Mouse (Mus musculus) hindbrain, postnatal 0 days (tissue): Measurements from ENCODE around the gene Hand1. TPM values are rescaled to one million over a fixed set of nuclear protein-coding genes. Genes with fewer than 3 reads are reported as not detected.
"Not testable (repeated sequence)": the region's sequence is repeated elsewhere in the genome, so short reads cannot be mapped to it uniquely, and the experiment has no call there.

Source experiments
- ATAC-seq: fragments of 200-750 bp; cut with Nextera tagmentation; 2 replicates; pipeline ENCODE4 v1.8.0; 2017; ENCODE audit warnings: mild to moderate bottlenecking, moderate TSS enrichment, moderate library complexity
- DNase-seq: peaks from one replicate; pipeline ENCODE4 v3.0.0-alpha.2; 2015; ENCODE audit warnings: low spot score
- H3K27ac ChIP-seq: fragments of 300-500 bp; sonication (generic); 2 replicates; pipeline ENCODE4 v1.5.1; 2014; ENCODE audit warnings: mild to moderate bottlenecking
- H3K27me3 ChIP-seq: fragments of 300-500 bp; sonication (generic); 2 replicates; pipeline ENCODE4 v1.6.1; 2014; ENCODE audit warnings: low read length, mixed read lengths; ENCODE audit not compliant: insufficient read depth
- H3K36me3 ChIP-seq: fragments of 300-500 bp; sonication (generic); 2 replicates; pipeline ENCODE4 v1.6.1; 2014; ENCODE audit warnings: low read length, mixed read lengths; ENCODE audit not compliant: insufficient read depth
- H3K4me1 ChIP-seq: fragments of 300-500 bp; sonication (generic); 2 replicates; pipeline ENCODE4 v1.6.1; 2014; ENCODE audit warnings: antibody characterized with exemption, low read length, mixed read lengths; ENCODE audit not compliant: insufficient read depth
- H3K4me2 ChIP-seq: fragments of 300-500 bp; sonication (generic); 2 replicates; pipeline ENCODE4 v1.6.1; 2014; ENCODE audit warnings: low read depth, mild to moderate bottlenecking, low read length, moderate library complexity, mixed read lengths
- H3K4me3 ChIP-seq: fragments of 300-500 bp; sonication (generic); 2 replicates; pipeline ENCODE4 v1.5.1; 2014; ENCODE audit warnings: low read length
- H3K9ac ChIP-seq: fragments of 300-500 bp; sonication (generic); replicated peaks from 2 replicates; pipeline ENCODE4 v1.6.1; 2014; ENCODE audit warnings: mild to moderate bottlenecking, low read length, moderate library complexity, mixed read lengths
- H3K9me3 ChIP-seq: fragments of 300-500 bp; sonication (generic); 2 replicates; pipeline ENCODE4 v1.6.1; 2016; ENCODE audit warnings: low read length, mixed read lengths
- CTCF ChIP-seq: IDR thresholded peaks from 2 replicates; pipeline ENCODE4 v1.5.1; 2016; ENCODE audit warnings: antibody characterized with exemption, control low read depth, low read depth
- WGBS: fragments of 180-500 bp; shearing (Covaris S2); extraction: QIAGEN DNeasy Blood & Tissue Kit; methylation state at CpG from one replicate; pipeline ENCODE4 v1.1.7; 2014; 5-methylcytosine and 5-hydroxymethylcytosine counted together
- polyA plus RNA-seq: library from polyadenylated mRNA; unstranded; fragments of >200 nt; fragmentation: Nextera tagmentation; extraction: Ambion mirVana; gene quantifications from 2 replicates; pipeline ENCODE4 v1.2.1, GENCODE M21; 2015
- total RNA-seq: library from RNA; depleted of rRNA; stranded (reverse); fragments of >200 nt; gene quantifications from 2 replicates; pipeline ENCODE4 v1.2.3, GENCODE M21; 2014

Hand1 gene
- total and polyA plus RNA-seq, 2 experiments from 2014 or later, result not detected

GRCm38 (mm10) chr11:57827048-57827914, 5.3 kb downstream of the Hand1 start:
- H3K27me3 ChIP-seq, result peaks cover 63% of the 10 kb centered on the region
- no peak for TF ChIP-seq CTCF
- under 1% methylated on average over 32 of the region's 41 CpGs for WGBS

GRCm38 (mm10) chr11:57825234-57825633, 7.4 kb downstream of the Hand1 start:
- H3K36me3 ChIP-seq, H3K27ac ChIP-seq, H3K4me2 ChIP-seq, H3K9ac ChIP-seq, H3K4me3 ChIP-seq, H3K4me1 ChIP-seq, H3K9me3 ChIP-seq, DNase-seq, ATAC-seq: not testable (repeated sequence)
- peaks cover 44% of the 10 kb centered on the region for H3K27me3 ChIP-seq
- 38% methylated on average over 11 of the region's 11 CpGs for WGBS

More at GRCm38 (mm10) chr11:57827048-57827914, 5.3 kb downstream of the Hand1 start:
- Histone ChIP-seq H3K4me1 (no peaks in the 10 kb centered on the region), H3K4me3 (peak overlapping the region; percentile 21), H3K9ac (no peak overlapping the region), H3K36me3 (no peaks in the 10 kb centered on the region), H3K27ac (no peak overlapping the region), H3K9me3 (no peaks in the 10 kb centered on the region), H3K4me2 (peak overlapping the region; percentile 41)
- ATAC-seq, result no peak
- DNase-seq, result no peak

GRCm38 (mm10) chr11:57823714-57824113, 8.9 kb downstream of the Hand1 start:
- TF ChIP-seq CTCF, result no peak
- ATAC-seq, result no peak
- no peak for DNase-seq

GRCm38 (mm10) chr11:57823159-57823558, 9.5 kb downstream of the Hand1 start:
- not testable (repeated sequence) for H3K9ac ChIP-seq, H3K9me3 ChIP-seq, H3K4me2 ChIP-seq, DNase-seq, H3K4me1 ChIP-seq, H3K36me3 ChIP-seq, ATAC-seq, H3K27ac ChIP-seq, H3K4me3 ChIP-seq
- WGBS, result 100% methylated on average over 2 of the region's 2 CpGs
- peaks cover 27% of the 10 kb centered on the region for H3K27me3 ChIP-seq
- TF ChIP-seq CTCF, result 0 out of 2 replicates have a peak, but pooled peaks have one; percentile 3

More at GRCm38 (mm10) chr11:57823714-57824113, 8.9 kb downstream of the Hand1 start:
- Histone ChIP-seq H3K36me3 (no peaks in the 10 kb centered on the region), H3K4me1 (no peaks in the 10 kb centered on the region), H3K9me3 (no peaks in the 10 kb centered on the region), H3K27ac (no peak overlapping the region), H3K9ac (no peak overlapping the region), H3K4me2 (no peak overlapping the region), H3K27me3 (peaks cover 31% of the 10 kb centered on the region), H3K4me3 (no peak overlapping the region)
- 77% methylated on average over 7 of the region's 7 CpGs for WGBS

GRCm38 (mm10) chr11:57819999-57820581, 12.5 kb downstream of the Hand1 start:
- peak; percentile 63 for ATAC-seq

GRCm38 (mm10) chr11:57818189-57818588, 14.4 kb downstream of the Hand1 start:
- DNase-seq (no peak), ATAC-seq (no peak)
- Histone ChIP-seq H3K4me3 (no peak overlapping the region), H3K4me1 (no peaks in the 10 kb centered on the region), H3K27me3 (no peaks in the 10 kb centered on the region), H3K4me2 (no peak overlapping the region), H3K9ac (no peak overlapping the region), H3K36me3 (no peaks in the 10 kb centered on the region), H3K9me3 (no peaks in the 10 kb centered on the region), H3K27ac (no peak overlapping the region)
- WGBS, result 83% methylated on average over 4 of the region's 4 CpGs
- no peak for TF ChIP-seq CTCF

More at GRCm38 (mm10) chr11:57819999-57820581, 12.5 kb downstream of the Hand1 start:
- Histone ChIP-seq H3K4me1 (no peaks in the 10 kb centered on the region), H3K9me3 (no peaks in the 10 kb centered on the region), H3K9ac (no peak overlapping the region), H3K4me3 (no peak overlapping the region), H3K27ac (no peak overlapping the region), H3K36me3 (no peaks in the 10 kb centered on the region), H3K4me2 (no peak overlapping the region), H3K27me3 (0 out of 2 replicates have a peak, but pooled peaks cover 6% of the 10 kb centered on the region)
- 34% methylated on average over 9 of the region's 9 CpGs for WGBS
- peak; percentile 82 for DNase-seq
- TF ChIP-seq CTCF, result peak; percentile 89
